Mouse (Mus musculus) yolk sac, embryonic 10.5 days (tissue): ENCODE data around the gene Tango6.
"Not testable (repeated sequence)": the region's sequence is repeated elsewhere in the genome, so short reads cannot be mapped to it uniquely, and the experiment has no call there.

Experiments
- DNase-seq: peaks from one replicate; pipeline ENCODE4 v3.0.0-alpha.2; 2017; ENCODE audit warnings: low spot score

Tango6 gene

DNA sequence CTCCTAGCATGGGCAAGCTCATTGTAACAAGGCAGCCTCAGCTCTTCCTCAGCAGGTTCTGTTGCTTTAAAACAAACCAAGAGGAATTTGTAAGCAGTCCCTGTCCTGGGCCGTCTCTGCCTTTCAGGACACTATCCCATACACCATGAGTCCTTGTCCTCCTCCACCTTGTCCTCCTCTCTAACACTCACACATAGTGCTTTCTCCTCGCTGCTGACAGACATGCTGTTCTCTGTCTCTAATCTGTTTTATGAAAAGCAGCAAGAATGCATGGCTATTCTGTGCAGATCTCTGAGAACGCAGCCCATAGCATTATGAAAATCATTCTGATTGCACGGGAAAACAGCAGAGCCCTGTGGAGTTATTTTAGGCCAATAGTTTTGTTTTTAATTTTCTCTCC, 78.4 kb downstream of the Tango6 start:
- no peak for DNase-seq

DNA sequence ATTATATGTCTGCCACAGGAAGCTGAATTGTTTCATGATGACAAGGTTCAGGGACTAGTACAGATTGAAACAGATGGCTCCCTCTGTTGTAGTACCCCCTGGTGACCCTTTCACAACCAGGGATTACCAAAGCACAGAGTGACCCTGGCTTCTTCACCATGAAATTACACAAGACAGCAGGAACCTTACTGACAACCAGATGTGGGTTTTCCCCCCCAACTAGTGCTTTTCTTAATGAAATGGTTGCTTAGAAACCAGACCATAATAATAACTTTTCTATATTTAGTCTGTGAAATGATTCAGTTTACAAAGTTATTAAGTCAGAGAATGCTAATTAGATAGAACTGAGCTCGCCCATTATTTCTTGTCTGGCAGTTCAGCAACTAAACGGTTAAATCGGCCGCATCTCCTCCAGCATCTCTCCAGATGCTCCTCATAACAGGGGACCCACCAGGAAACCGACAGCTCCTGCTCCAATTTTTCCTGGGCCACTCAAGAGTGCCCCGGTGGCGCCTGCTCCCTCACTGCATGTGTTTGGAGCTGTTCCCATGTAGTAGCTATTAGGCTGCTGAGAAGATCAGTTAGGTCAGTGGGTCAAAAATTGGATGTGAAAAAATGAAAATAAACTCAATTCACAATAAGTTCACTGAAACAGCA, 79.1 kb downstream of the Tango6 start:
- DNase-seq: no peak

DNA sequence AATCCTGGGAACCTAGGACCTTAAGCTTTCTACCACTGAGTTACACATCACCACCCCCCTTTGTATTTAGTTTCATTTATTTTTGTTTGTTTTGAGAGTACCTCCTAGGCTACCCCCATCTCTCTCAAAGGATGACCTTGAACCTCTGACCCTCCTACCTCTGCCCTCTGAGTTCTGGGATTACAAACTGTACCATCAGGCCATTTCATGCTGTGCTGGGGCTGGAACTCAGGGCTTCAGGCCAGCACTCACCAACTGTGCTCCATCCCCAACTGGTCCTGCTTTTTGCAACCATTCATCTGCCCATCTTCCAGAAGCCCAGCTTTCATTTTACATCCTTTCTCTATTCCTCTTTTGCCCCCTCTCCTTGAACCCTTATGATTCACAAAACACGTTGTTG, 81.7 kb downstream of the Tango6 start:
- DNase-seq: no peak

DNA sequence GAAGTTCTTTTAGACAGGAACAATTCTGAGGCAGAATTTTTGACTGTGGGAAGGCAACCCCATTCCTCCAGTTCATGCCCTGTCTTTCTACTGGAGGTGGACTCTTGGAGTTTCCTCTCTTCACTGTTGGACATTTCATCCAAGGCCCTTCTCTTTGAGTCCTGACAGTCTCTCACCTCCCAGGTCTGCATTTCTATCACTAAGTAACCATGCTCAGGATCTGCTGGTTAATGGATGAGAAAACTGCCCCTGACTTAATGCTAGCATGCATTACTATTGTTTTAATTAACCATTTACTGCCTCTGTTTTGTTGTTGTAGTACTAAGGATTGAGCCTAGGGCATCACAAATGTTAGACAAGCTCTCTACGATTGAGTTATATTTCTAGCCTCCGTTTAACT, 82.7 kb downstream of the Tango6 start:
- DNase-seq: no peak

DNA sequence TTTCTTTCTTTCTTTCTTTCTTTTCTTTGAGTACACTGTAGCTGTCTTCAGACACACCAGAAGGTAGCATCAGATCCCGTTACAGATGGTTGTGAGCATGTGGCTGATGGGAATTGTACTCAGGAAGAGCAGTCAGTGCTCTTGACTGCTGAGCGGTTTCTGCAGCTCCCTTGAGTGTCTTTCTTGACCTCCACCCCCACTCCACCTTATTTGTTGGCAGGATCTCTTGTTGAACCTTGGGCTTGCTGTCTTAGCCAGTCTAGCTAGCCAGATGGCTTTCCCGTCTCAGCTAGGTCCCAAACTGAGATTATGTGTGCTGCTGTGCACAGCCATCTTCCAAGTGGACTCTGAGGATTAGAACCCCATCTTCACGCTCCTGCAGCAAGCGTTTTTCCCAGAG, 83.9 kb downstream of the Tango6 start:
- DNase-seq: no peak

DNA sequence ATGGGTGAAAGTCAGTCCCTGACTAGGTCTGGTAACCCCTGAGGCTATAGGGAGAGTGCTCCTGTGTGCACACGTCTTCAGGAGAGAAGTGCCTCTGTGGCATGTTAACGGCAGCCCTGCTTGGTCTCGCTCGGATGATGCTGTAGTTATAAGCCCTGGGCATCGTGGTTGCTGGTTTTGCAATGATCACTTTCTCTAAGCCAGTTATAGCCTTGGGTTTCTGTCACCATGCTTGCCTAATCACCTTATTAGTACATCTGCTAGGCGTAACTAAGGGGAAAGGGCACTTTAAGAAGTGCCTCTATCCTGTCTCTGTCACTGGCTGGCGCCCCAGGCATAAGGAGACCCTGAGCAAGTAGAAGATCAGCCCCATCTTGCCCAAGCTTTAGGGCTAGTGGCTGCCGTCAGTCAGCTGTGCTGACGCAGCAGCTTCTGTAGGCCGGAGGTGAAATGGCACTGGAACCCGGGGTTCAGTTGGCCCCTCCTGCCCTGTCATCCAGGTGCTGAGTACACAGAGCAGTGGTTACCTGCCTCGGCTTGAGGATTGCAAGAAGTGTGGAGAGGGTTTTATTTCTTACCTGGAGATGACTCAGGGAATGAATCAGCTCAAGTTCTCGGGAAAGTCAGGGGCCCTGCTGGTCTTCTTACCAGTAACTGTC, 86.4 kb downstream of the Tango6 start:
- no peak for DNase-seq

DNA sequence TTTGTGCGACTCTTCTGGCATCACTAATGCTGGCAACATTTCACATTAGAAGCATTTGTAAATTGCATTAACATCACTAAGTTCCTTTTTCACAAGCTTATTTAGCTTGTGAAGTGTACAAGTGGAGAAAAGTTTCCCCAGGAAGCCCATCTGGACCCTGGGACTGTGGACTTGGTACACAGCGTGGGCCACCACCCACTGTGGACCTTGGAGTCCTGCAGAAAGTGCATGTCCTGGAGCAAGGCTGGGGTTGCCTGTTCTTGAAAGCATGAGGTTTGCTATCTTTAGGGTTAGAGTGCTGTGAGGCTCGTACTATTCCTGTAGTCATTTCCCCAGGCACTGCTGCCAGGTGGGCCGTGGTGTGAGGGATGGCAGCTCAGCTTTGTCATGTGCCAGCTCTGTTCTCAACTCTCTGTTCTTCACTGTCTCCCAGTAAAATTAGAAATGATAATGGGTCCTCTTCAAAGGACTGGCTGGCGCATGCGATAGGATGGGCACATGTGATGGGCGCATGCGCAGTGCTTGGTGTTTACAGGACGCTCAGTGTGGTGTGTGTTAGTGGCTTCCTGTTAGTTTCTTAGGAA, 87.8 kb downstream of the Tango6 start:
- no peak for DNase-seq

DNA sequence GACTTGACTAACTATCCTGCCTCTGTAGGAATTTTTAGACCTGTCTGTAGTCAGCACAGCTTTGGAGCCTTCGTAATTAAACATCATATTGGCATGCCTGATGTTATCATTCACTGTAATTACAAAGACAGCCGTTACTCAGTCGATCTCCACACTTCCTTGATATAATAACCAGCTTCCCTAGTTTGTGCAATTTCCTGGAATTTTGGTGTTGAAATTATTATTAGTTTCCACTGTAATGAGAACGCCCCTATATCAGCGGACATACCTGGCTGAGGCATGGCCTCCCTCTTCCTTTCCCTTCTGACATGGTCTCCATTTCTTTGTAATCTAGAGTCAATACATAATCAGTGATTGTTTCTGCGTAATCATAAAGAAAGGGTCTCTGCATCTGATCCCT, 89.2 kb downstream of the Tango6 start:
- DNase-seq: no peak

DNA sequence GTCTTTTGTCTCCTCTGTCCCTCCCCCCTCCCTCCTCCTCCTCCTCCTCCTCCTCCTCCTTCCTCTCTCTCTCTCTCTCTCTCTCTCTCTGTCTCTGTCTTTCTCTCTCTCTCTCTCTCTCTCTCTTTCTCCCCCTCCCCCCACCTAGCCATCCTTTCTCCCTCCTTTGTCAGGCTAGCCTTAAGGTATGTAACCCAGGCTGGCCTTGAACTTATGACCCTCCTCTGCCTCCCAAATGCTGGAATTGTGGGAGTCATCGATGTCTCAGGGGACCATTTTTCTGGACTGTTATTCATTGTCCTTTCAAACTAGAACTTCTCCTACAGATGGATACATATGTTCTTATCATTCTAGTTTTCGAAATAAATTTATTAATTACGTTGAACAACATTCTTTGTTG, 89.6 kb downstream of the Tango6 start:
- DNase-seq: no peak

DNA sequence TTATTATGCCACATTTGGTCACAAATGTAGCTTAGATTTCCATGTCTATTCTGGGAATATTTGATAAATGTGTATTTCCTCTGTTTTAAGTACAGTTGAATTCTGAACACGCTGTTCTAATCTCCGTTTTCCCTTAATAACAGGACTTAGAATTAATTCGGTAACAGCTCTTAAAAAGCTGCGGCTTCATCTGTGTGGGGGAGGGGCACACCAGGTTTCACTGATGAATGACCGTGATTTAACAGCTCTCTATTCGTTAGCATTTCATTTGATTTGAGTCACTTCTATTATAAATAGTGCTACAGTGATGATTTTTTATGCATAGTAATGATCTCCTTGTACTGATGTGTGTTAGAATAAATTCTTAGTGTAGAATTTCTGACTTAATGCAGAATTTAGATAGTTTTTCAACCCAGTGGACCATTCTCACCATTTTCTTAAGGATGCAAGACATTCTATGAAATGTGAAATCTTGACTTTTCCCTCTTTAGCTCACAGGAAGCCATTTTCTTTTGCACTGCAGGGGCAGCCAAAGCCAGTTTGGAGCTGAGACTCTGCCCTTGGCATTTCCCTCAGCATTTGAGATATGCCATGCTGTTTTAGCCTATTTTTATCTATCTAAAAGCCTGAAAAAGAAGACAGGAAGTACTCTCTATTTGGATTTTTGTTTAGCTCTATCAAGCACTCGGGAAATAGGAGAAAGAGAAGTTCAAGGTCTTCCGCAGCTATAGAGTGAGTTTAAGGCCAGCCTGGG, 91.9 kb downstream of the Tango6 start:
- no peak for DNase-seq

DNA sequence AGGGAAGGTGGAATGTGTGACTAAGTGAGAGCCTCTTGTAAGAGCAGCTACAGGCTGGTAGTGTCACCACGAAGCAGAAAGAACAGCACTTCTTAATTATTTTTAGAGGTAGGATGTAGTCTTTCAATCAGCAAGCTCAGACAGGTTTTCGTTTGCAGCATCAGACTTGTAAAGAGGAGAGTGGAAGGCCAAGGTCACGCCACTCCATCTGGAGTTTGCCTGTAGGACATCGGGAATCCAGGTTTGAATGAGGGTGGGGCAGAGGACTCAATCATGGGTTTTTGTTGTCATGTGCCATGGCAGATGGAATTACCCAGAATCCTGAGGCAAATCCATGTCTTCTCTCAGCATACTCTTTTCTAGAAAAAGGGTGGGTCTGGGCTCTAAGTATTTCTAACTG, 106.8 kb downstream of the Tango6 start:
- DNase-seq: no peak

DNA sequence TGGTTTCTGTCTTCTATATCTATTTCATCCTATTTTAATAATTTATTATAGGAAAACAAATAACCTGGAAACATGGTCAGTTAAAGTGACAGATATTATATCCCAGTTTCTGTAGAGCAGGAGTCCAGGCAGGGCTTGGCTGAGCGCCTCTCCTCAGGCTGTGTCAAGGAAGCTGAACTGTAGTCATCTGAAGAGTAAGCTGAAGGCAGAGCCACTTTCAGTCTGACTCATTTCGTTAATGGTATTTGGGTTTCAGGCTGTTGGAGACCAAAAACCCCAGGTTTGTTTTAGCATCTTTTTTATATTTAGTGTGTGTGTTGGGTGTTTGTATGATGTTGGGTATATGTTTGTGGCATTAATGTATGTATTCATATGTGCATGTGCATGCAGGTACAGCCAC, 112.0 kb downstream of the Tango6 start:
- no peak for DNase-seq

DNA sequence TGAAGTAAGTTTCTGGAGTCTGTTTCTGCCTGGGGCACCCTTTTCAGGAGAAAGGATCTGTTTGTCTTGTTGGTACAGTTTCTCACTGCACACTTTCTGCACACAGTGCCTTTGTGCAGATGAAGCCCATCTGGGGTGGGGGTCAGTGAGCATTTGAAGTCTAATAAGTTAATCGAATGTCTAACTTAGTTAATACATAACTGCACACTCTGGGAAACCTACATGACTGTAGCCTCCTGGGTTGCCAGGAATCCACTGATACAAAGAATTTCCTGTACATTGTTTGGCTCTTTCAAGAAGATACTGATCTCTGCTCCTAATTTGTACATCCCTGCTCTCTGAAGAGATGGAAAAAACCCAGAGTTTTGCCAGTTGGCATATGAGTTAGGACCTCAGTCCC, 117.0 kb downstream of the Tango6 start:
- no peak for DNase-seq

DNA sequence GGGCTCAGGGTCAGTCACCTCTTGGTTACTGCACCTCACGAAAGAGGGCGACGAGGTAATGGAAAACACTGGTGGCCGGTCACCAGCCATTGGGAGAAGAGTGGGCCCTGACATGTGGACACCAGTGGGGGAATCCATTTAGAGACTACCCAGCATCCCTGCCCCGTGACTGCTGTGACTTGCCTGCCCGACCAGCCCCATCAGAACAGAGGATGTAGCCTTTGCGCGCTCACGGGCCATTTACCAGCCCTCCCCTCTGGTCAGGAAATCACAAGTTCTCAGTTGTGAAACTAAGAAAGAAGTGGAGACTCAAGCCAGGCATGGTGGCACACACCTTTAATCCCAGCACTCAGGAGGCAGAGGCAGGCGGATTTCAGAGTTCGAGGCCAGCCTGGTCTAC, 118.4 kb downstream of the Tango6 start:
- DNase-seq: no peak

DNA sequence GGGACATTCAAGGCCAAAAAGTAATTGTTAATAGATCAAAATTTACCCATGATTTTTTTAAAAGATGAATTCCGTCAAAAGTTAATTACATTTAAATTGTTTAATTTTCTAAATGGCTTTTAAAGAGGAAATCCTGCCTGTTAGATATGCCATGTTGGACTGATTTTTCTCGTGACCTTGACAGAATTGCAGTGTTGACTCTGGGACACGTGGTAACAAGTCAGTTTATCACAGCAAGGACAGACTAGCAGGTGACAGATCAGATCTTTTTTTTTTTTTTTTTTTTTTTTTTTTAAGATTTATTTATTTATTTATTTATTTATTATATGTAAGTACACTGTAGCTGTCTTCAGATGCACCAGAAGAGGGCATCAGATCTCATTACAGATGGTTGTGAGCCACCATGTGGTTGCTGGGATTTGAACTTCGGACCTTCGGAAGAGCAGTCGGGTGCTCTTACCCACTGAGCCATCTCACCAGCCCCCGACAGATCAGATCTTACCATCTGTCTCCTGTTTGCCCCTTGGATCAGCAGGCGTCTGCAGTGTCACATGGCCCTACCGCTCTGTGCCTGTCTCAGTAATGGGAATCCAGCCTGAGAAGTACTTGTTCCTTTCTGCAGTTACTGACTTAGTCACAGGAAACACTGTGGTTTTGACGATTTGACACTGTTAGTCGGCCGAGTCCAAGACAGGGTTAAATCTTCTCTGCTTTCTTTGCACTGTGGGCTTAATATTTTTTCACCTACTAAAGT, 119.7 kb downstream of the Tango6 start:
- not testable (repeated sequence) for DNase-seq

DNA sequence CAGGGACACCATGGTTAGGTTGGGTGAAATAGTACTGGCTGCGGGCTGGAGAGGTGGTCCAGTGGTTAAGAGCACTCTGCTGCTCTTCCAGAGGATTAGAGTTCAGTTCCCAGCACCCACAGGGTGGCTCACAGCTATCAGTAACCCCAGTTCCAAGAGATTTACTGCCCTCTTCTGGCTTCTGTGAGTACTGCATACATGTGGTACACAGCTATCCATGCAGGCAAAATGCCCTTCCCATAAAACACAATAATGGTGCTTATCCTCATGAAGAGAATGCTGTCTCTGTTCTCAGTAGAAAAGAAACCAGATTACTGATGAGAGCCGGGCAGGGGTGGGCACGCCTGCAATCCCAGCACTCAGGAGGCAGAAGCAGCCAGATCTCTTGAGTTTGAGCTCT, 123.0 kb downstream of the Tango6 start:
- no peak for DNase-seq

DNA sequence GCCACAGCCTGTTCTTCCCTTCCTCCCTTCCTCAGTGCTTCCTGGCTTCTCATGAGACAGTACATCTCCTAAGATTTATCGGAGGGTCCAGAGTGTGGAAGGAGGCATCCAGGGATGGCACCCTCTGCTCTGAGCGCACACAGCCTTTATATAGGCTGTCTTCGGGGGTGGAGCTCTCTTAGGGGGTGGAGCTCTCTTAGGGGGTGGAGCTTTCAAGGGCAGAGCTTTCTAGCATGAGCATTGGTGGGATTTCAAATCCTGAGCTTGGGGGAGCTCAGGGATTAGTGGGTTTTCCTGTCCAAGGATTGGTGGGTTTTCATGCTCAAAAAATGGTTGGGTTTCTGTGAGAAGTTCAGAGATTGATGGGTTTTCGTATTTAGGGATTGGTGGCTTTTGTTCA, 124.6 kb downstream of the Tango6 start:
- DNase-seq: no peak

DNA sequence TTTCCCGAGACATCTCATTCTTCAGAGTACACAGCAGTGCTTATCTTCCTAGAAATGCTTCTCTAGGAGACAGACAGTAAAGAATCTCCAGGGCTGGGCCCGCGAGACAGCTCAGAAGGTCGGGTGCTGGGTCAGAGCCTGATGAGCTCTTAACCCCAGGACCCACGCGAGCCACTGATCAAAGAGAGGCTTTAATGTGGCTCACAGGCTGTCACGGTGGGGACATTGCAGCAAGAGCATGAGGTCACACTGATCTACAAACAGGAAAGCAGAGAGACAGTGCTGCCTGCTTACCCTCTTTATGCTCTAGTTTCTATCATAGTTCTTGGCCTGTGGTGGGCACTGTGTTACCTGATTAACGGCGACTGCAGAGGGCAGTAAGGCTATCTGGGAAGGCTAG, 126.9 kb downstream of the Tango6 start:
- no peak for DNase-seq

DNA sequence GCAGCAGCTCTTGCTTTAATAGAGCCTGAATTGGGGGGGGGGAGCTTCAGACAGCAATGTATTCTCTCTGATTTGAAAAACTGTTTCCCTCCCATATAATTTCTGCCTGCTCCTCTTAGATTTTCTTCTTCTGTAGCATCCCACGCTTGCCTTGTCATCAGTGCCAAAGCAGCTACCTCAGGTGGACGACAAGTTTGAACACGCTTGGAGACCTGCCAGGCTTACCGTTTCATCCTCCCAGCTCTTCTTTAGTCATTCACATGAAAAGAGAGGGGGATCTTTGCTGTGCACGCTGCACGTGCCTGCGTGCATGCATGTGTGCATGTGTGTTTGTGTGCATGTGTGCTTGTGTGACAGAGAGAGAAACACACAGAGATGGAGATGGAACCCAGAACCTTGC, 127.5 kb downstream of the Tango6 start:
- DNase-seq: no peak

DNA sequence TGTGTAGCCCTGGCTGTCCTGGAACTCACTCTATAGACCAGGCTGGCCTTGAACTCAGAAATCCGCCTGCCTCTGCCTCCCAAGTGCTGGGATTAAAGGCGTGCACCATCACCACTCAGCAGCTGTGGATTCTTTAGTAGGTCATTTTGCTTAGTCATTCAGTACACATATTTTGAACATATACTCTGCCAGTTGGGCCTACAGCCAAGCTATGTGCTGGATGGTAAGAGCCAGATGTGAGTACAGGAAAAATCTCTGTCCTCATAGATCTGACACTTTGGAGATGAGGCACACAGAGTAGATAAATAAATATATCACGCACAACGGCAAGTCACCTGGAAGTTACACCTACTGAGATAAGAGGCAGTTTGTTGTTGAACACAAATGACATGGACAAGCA, 129.7 kb downstream of the Tango6 start:
- no peak for DNase-seq

DNA sequence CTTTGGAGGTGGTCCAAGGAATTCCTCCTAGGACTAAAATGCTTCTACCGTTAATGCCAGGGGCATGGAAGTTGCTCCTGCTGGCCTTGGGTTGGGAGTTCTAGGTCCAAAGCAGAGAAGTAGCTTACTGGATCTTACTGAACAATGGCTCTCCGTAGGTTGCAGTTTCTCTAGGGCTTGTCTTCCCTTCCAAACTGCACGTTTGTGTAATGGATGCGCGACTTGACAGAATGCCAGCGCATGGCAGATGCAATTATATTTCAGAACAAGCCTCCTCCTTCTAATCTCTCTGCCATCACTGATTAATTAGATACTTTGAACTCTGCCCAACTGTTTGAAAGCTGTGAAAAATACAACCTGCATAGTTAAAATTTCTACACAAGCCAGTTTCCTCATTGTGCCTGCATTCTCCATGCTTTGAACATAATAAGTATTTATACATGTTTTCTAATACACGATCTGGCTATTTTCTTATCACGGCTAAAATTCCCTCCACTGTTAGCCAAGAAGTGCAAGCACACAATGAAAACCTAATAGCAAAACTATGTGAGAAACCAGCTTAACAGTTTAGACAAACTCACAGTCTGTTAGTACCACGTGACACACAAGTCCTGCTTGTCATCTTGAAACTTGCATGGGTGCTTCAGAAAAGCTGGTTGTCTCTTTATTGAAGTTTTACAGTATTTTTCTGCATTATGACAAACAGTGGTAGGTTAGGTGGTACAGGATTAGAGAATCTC, 133.7 kb downstream of the Tango6 start:
- DNase-seq: no peak

DNA sequence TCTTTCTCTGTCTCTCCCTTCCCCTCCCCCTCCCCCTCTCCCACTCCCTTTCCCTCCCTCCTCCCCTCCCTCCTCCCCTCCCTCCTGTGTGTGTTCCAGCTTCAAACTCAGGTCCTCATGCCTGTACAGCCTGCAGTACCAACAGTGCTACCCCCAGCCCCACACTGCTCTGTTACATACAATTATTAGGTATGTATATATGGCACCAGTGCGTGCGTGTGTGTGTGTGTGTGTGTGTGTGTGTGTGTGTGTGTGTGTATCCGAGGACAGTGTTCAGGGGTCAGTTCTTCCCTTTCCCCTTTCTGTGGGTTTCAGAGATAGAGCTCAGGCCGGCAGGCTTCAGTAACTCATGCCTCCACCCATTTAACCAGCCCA, 134.3 kb downstream of the Tango6 start:
- DNase-seq: no peak
